Mouse (Mus musculus) spleen, postnatal 0 days (tissue): Measurements from ENCODE around the gene Pex11g. TPM values are rescaled to one million over a fixed set of nuclear protein-coding genes. Genes with fewer than 3 reads are reported as not detected.

Experiments used
- polyA plus RNA-seq: library from polyadenylated mRNA; unstranded; fragments of >200 nt; fragmentation: Nextera tagmentation; extraction: Ambion mirVana; gene quantifications from 2 replicates; pipeline ENCODE4 v1.2.1, GENCODE M21; 2015

The Pex11g gene
- polyA plus RNA-seq, result 2.7 and 2.9 TPM in 2 replicates

DNA sequence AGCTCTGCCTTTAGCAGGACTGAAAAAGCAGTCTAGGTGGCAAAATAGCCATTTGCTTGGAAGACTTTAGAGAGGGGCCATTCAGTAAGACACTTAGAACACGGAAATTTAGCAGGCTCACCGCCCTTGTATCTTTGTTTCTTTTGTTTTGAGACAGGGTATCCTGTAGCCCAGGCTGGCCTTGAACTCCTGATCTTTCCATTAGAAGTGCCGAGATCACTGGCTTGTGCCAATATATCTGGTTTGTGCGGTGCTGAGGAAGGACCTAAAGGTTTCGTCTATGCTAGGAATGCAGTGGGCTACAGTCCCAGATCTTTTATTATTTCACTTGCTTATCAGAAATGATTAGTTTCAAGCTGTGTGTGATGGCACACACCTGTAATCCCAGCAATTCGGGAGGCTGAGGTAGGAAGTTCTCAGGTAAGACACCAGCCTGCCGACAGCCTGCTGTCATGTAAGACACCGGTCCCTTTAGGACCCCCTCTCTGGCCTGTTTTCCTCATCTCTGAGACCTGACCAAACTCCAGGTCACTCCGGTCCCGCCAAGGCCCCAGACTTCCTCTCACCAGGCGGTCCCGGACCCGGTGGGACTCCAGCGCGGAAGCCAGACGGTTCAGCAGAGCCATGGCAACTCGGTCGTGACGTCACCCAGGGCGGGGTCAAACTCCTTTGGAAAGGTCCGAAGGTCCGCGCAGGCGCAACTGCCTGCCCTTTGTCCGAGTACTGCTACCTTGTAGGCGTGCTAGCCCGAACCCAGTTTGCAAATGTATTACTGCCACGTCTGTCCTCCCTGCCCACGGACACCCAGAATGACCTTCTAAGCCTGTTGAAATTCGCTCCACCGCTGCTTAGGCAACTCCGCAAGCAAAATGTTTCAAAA, at the start of gene Pex11g:
Pex11g (minus strand) TSS at position 675 of the 880 bp plus-strand sequence.

DNA sequence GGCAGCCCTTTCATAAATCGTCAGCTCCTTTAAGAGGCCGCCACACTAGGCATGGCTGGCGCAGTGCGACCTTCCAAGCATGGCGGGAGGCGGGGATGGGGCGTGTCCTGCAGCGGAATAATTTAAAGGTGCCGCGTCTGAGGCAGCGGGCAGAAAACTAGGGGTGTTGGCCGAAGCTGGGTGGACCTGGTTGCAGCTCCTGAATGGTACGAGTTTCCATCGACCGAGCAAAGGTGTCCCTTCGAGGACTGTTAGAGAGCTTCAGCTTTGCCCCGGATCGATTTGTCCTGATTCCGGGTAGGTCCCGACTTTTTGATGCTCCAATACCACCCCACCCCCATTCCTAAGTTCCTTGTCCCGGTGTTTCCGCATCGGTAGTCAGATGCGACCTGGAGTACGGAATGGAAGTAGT, 47.8 kb upstream of the Pex11g start, which contains the start of gene Pnpla6:
Pnpla6 (plus strand) TSS at position 125 of the 412 bp plus-strand sequence.

GRCm38 (mm10) chr8:3500235-3501090, 33.0 kb upstream of the Pex11g start, which contains the start of gene Mcoln1:
Gene Mcoln1, plus strand, starts transcription at chr8:3500457.

GRCm38 (mm10) chr8:3492901-3493844, 25.7 kb upstream of the Pex11g start, which contains the start of gene Zfp358:
Gene Zfp358, plus strand, starts transcription at chr8:3493138.

GRCm38 (mm10) chr8:3470562-3470961, 3.1 kb upstream of the Pex11g start, which contains the start of gene Tex45:
Gene Tex45, plus strand, starts transcription at chr8:3470862.

Other genes starting within 250 kb of the Pex11g start
- gene Insr, start 188.1 kb downstream of the Pex11g start, polyA plus RNA-seq, result 17.4 and 20.1 TPM in 2 replicates
- 6.5 and 7.1 TPM in 2 replicates for gene A430078G23Rik, start 114.3 kb downstream of the Pex11g start, polyA plus RNA-seq
- gene Arhgef18, start 74.7 kb downstream of the Pex11g start, polyA plus RNA-seq, result 4.0 and 4.4 TPM in 2 replicates
- not detected in 2 replicates for gene Tex45, start 3.2 kb upstream of the Pex11g start, polyA plus RNA-seq
- 7.5 and 9.9 TPM in 2 replicates for gene Zfp358, start 25.5 kb upstream of the Pex11g start, polyA plus RNA-seq
- gene Mcoln1, start 32.8 kb upstream of the Pex11g start, polyA plus RNA-seq, result 21.6 and 26.6 TPM in 2 replicates
- 11.6 and 13.9 TPM in 2 replicates for gene Pnpla6, start 47.7 kb upstream of the Pex11g start, polyA plus RNA-seq
- 0.13 TPM in 1 of 2 replicates, not detected in the other for gene C330021F23Rik, start 100.3 kb upstream of the Pex11g start, polyA plus RNA-seq
- 1.1 and 1.3 TPM in 2 replicates for gene Camsap3, start 119.6 kb upstream of the Pex11g start, polyA plus RNA-seq
- gene Xab2, start 153.6 kb upstream of the Pex11g start, polyA plus RNA-seq, result 31.8 and 33.8 TPM in 2 replicates
- 124 TPM in 2 replicates for gene Pet100, start 153.9 kb upstream of the Pex11g start, polyA plus RNA-seq
- 0.21 and 0.26 TPM in 2 replicates for gene Pcp2, start 157.9 kb upstream of the Pex11g start, polyA plus RNA-seq
- 67.6 and 74.2 TPM in 2 replicates for gene Stxbp2, start 163.3 kb upstream of the Pex11g start, polyA plus RNA-seq
- gene Retn, start 188.1 kb upstream of the Pex11g start, polyA plus RNA-seq, result 0.51 and 0.76 TPM in 2 replicates
- 35.9 and 48.3 TPM in 2 replicates for gene Mcemp1, start 198.1 kb upstream of the Pex11g start, polyA plus RNA-seq
- 5.9 and 7.1 TPM in 2 replicates for gene Fcor, start 204.7 kb upstream of the Pex11g start, polyA plus RNA-seq
- 17.6 and 19.0 TPM in 2 replicates for gene Trappc5, start 208.6 kb upstream of the Pex11g start, polyA plus RNA-seq
- 0.18 and 0.27 TPM in 2 replicates for gene Fcer2a, start 226.5 kb upstream of the Pex11g start, polyA plus RNA-seq